Mouse (Mus musculus): ENCODE results near the gene Nfix.
A peak's percentile ranks its signal among the peaks of the same experiment; 100 is the strongest.

The Nfix gene

GRCm38 (mm10) chr8:84738266-84738665 is 61.9 kb downstream of the Nfix start:
- DNase-seq (ENCODE audit: low spot score in 2 of 2): no peak

- peak; percentile 84 to 94 for DNase-seq (ENCODE audit: low spot score in 2 of 2)
These were observed 62.5 kb downstream of the Nfix start for GRCm38 (mm10) chr8:84737608-84738007.

- DNase-seq (ENCODE audit: low spot score in 2 of 2): no peak
These were observed 63.6 kb downstream of the Nfix start for GRCm38 (mm10) chr8:84736521-84736920.

- no peak for DNase-seq (ENCODE audit: low spot score in 2 of 2)
These were observed 64.5 kb downstream of the Nfix start for GRCm38 (mm10) chr8:84735597-84735996.

GRCm38 (mm10) chr8:84734680-84735079 is 65.5 kb downstream of the Nfix start:
- no peak for DNase-seq (ENCODE audit: low spot score in 2 of 2)

GRCm38 (mm10) chr8:84733959-84734358 is 66.2 kb downstream of the Nfix start:
- DNase-seq (ENCODE audit: low spot score in 2 of 2): no peak

GRCm38 (mm10) chr8:84732996-84733395 is 67.1 kb downstream of the Nfix start:
- DNase-seq (ENCODE audit: low spot score in 2 of 2): no peak

GRCm38 (mm10) chr8:84732545-84732944 is 67.6 kb downstream of the Nfix start:
- DNase-seq (ENCODE audit: low spot score in 2 of 2): no peak

- no peak for DNase-seq (ENCODE audit: low spot score in 2 of 2)
These were observed 68.6 kb downstream of the Nfix start for GRCm38 (mm10) chr8:84731371-84732177.

GRCm38 (mm10) chr8:84730541-84731370 is 69.4 kb downstream of the Nfix start:
- peak; percentile 87 for DNase-seq (ENCODE audit: low spot score in 2 of 2)

GRCm38 (mm10) chr8:84729921-84730362 is 70.2 kb downstream of the Nfix start:
- DNase-seq (ENCODE audit: low spot score in 2 of 2): no peak

- no peak for DNase-seq (ENCODE audit: low spot score in 2 of 2)
These were observed 71.7 kb downstream of the Nfix start for GRCm38 (mm10) chr8:84728474-84728873.

- DNase-seq (ENCODE audit: low spot score in 2 of 2): peak in 1 of 2 experiments; percentile 54
These were observed 74.2 kb downstream of the Nfix start for GRCm38 (mm10) chr8:84725941-84726259.

- DNase-seq (ENCODE audit: low spot score in 2 of 2): no peak
These were observed 74.8 kb downstream of the Nfix start for GRCm38 (mm10) chr8:84725246-84725940.

GRCm38 (mm10) chr8:84724683-84725082 is 75.5 kb downstream of the Nfix start:
- DNase-seq (ENCODE audit: low spot score in 2 of 2): no peak

- peak; percentile 77 to 87 for DNase-seq (ENCODE audit: low spot score in 2 of 2)
These were observed 76.6 kb downstream of the Nfix start for GRCm38 (mm10) chr8:84723571-84723900.

- peak; percentile 91 to 92 for DNase-seq (ENCODE audit: low spot score in 2 of 2)
These were observed 77.1 kb downstream of the Nfix start, which contains the start of gene G430095P16Rik for GRCm38 (mm10) chr8:84722850-84723570. Gene G430095P16Rik, plus strand, starts transcription at chr8:84723007.

GRCm38 (mm10) chr8:84722530-84722849 is 77.7 kb downstream of the Nfix start:
- peak in 1 of 2 experiments; percentile 74 for DNase-seq (ENCODE audit: low spot score in 2 of 2)

- DNase-seq (ENCODE audit: low spot score in 2 of 2): no peak
These were observed 81.0 kb downstream of the Nfix start for GRCm38 (mm10) chr8:84718959-84719690.

GRCm38 (mm10) chr8:84718476-84718875 is 81.7 kb downstream of the Nfix start:
- no peak for DNase-seq (ENCODE audit: low spot score in 2 of 2)

- no peak for DNase-seq (ENCODE audit: low spot score in 2 of 2)
These were observed 83.4 kb downstream of the Nfix start for GRCm38 (mm10) chr8:84716790-84717189.

All from spleen, postnatal 4 days (tissue).